Mouse (Mus musculus) lung, postnatal 25 days (tissue): Measurements from ENCODE around the gene Mecom.

Experiments
- DNase-seq: peaks from one replicate; pipeline ENCODE4 v3.0.0; 2022; ENCODE audit warnings: low spot score

Mecom gene

DNA sequence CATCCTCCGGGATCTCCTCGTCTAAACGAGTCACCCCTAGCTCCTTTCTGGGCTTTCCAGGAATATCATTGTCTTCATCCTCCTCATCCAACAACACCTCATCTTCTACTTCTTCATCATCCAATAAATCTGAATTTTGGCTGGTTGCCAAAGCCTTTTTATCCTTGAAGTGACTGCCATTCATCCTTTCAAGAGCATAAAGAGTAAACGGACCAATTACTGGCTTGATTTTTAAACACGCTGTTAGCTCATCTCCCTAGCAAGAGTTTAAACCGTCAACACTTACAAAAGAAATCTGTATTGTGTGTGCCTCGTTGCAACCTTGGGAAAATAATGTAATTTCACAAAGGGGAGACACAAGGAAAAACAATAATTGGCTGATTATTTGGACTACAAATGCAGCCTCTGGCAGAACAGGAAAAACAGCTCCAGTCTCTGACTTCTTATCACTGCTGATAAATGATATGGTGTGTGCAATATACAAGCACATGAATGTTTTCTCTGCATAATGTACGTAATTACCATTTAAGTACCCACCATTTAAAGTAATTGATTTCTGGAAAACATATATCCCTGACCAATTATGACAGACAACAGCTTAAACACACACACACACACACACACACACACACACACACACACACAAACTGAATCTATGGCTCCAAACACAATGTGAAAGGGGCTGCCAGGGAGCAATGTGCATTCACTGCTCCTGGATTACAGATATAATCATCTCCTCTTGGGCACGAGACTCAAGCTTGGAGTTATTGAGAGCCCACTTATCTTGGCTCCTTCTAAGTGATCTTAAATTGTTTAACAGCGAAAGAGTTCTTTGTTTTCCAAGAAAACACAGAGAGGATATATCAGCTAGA, 590.2 kb downstream of the Mecom start:
- no peak for DNase-seq

DNA sequence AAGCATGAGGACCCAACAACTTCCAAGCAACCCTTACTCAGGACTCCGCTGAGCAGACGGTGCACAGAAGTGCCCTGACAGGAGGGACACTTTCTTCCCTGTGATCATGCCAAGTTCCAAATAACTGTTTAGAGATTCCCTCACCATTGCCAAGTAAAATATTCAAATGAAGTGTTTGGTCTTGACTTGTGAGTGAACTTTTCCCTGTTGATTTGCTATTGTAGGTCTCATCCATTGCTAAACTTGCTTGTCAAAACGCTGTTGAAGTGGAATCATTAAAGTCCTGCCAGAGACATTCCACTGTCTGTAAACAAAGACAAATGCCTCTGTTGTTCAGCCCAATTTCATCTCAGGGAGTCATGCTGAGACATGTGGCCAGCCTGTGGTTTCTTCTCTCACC, 594.5 kb downstream of the Mecom start:
- peak; percentile 51 for DNase-seq

DNA sequence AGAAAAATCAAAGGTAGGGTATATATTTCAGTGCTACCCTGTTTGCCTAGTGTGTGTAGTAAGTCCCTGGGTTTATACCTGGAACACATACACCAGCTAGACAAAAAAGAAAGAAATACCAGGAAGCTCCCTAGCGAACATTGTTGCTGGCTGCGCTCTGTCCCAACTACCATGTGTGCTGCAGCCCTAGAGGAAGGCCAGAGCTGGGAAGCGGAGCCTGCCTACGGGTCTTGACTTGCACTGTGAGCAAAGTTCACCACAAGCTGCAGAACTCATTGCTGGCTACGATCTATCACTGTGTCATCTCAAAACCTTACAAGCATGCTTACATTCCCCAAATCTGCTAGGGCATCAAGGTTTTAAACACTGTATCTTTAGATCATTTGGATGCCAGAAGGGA, 597.0 kb downstream of the Mecom start:
- no peak for DNase-seq

DNA sequence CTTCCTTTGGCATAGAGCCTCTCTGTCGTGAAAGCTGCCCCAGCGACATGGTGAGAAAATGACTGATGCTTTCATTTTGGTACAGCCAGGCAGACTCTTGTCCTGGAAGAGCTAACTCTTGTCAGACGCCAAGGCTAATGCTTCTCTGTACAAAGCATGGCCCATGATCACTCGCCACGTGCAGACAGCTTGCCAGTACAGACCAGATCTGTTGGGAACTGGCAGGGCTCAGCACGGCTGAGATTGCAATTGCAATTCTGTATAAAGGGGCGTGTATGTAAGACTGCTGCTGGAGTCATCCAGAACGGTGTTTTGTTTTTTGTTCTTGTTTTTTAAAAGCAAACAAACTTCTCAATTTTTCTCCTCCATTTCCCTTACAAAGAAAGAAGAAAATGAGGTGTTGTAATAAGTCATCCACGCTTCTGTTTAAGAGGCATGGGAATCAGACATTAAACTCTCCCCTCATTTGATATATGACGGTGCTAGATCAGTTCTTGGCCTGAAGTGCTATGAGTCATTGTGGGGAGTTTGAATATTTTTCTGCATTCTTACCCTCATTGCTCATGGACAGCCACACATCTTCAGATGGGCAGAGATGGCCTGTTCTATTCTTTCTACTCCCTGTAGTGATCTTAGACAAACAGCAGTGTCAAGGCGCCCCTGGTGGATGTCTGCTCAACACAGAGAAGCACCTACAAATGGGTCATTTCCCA, 644.1 kb downstream of the Mecom start:
- peak; percentile 25 for DNase-seq
